Comparison of ENCODE assay signal across 25 mouse cellular contexts in genomic region chr9:50586955-50587354, GRCm38 (mm10). TPM values are rescaled to one million over a fixed set of nuclear protein-coding genes. Genes with fewer than 3 reads are reported as not detected.
DNase-seq lines count a peak whose midpoint lies in the region; ATAC-seq and TF ChIP-seq lines count a peak whose summit lies in the region.
"Had no signal": no experiment of that assay in that cellular context is flagged by ENCODE, and none has a peak within 500 bp of the region (broad histone marks: within the 10 kb centered on the region; RNA-seq: fewer than 3 reads in every experiment).

No protein-coding gene starts in this region.

- H3K27me3 ChIP-seq in liver, postnatal 0 days (ENCODE audit: insufficient read depth, low read length): no peaks in the 10 kb centered on the region
- no peaks in the 10 kb centered on the region for H3K27me3 ChIP-seq in liver, embryonic 11.5 days (replicated peaks; ENCODE audit: control insufficient read depth, insufficient read depth, low read length)
- no peaks in the 10 kb centered on the region for H3K27me3 ChIP-seq in intestine, postnatal 0 days (replicated peaks; ENCODE audit: control insufficient read depth, insufficient read depth, low read length)
- no peaks in the 10 kb centered on the region for H3K27me3 ChIP-seq in stomach, embryonic 15.5 days (replicated peaks)
- H3K27me3 ChIP-seq: embryonic facial prominence, embryonic 15.5 days; forebrain, embryonic 15.5 days; heart, embryonic 15.5 days; hindbrain, embryonic 15.5 days had no signal

- H3K27ac ChIP-seq in liver, postnatal 0 days (ENCODE audit: low read depth): no peak overlapping the region
- no peak overlapping the region for H3K27ac ChIP-seq in liver, embryonic 11.5 days (ENCODE audit: low read depth, low read length)
- H3K27ac ChIP-seq in intestine, postnatal 0 days (ENCODE audit: low read depth, low read length): peak overlapping the region; percentile 57
- H3K27ac ChIP-seq in stomach, embryonic 15.5 days: no peak overlapping the region
- H3K27ac ChIP-seq: embryonic facial prominence, embryonic 15.5 days; forebrain, embryonic 15.5 days; heart, embryonic 10.5 days; heart, embryonic 15.5 days; hindbrain, embryonic 15.5 days had no signal

- H3K9ac ChIP-seq in liver, postnatal 0 days (replicated peaks): 0 out of 2 replicates have a peak overlapping the region, but pooled peaks have one; percentile 6
- H3K9ac ChIP-seq in liver, embryonic 11.5 days (ENCODE audit: low read depth, low read length): no peak overlapping the region
- H3K9ac ChIP-seq in intestine, postnatal 0 days (ENCODE audit: low read depth, low read length): no peak overlapping the region
- H3K9ac ChIP-seq in stomach, embryonic 15.5 days: no peak overlapping the region
- H3K9ac ChIP-seq: embryonic facial prominence, embryonic 15.5 days; forebrain, embryonic 15.5 days; heart, embryonic 15.5 days; hindbrain, embryonic 15.5 days had no signal

- no peak for ATAC-seq in liver, postnatal 0 days
- ATAC-seq in liver, embryonic 11.5 days (replicated peaks; ENCODE audit: low FRiP score): no peak
- peak; percentile 83 for ATAC-seq in intestine, postnatal 0 days
- peak; percentile 70 for ATAC-seq in stomach, embryonic 15.5 days (ENCODE audit: insufficient read depth, low FRiP score, low read depth)
- ATAC-seq: forebrain, embryonic 15.5 days had no signal

- peaks cover 10% of the 10 kb centered on the region for H3K4me1 ChIP-seq in liver, postnatal 0 days (ENCODE audit: insufficient read depth)
- no peaks in the 10 kb centered on the region for H3K4me1 ChIP-seq in liver, embryonic 11.5 days (replicated peaks; ENCODE audit: control insufficient read depth, insufficient read depth, low read length)
- peaks cover 5% of the 10 kb centered on the region; the same call in 1 of the 2 replicates for H3K4me1 ChIP-seq in intestine, postnatal 0 days (replicated peaks; ENCODE audit: control insufficient read depth, insufficient read depth, low read length)
- H3K4me1 ChIP-seq in stomach, embryonic 15.5 days: no peaks in the 10 kb centered on the region
- H3K4me1 ChIP-seq: embryonic facial prominence, embryonic 15.5 days; forebrain, embryonic 15.5 days; heart, embryonic 10.5 days; heart, embryonic 15.5 days; hindbrain, embryonic 15.5 days had no signal

- H3K4me2 ChIP-seq in liver, postnatal 0 days (ENCODE audit: low read depth, low read length): no peak overlapping the region
- H3K4me2 ChIP-seq in liver, embryonic 11.5 days: no peak overlapping the region
- no peak overlapping the region; the same call in 1 of the 2 replicates for H3K4me2 ChIP-seq in intestine, postnatal 0 days (replicated peaks; ENCODE audit: low read depth)
- no peak overlapping the region for H3K4me2 ChIP-seq in stomach, embryonic 15.5 days
- H3K4me2 ChIP-seq: embryonic facial prominence, embryonic 15.5 days; forebrain, embryonic 15.5 days; heart, embryonic 15.5 days; hindbrain, embryonic 15.5 days had no signal

- no peaks in the 10 kb centered on the region for H3K9me3 ChIP-seq in liver, postnatal 0 days (ENCODE audit: low read length)
- no peaks in the 10 kb centered on the region for H3K9me3 ChIP-seq in liver, embryonic 11.5 days (ENCODE audit: control insufficient read depth, low read length)
- no peaks in the 10 kb centered on the region for H3K9me3 ChIP-seq in intestine, postnatal 0 days (ENCODE audit: control insufficient read depth)
- no peaks in the 10 kb centered on the region for H3K9me3 ChIP-seq in stomach, embryonic 15.5 days
- H3K9me3 ChIP-seq: embryonic facial prominence, embryonic 15.5 days; forebrain, embryonic 15.5 days; heart, embryonic 10.5 days; heart, embryonic 15.5 days; hindbrain, embryonic 15.5 days had no signal

- DNase-seq in liver, postnatal 0 days: no peak
- DNase-seq in liver, embryonic 11.5 days (ENCODE audit: low spot score): no peak
- no peak for DNase-seq in testis, postnatal 14 days (ENCODE audit: low spot score)
- no peak for DNase-seq in cerebellum, postnatal 10 days
- DNase-seq in gastrocnemius, postnatal 14 days: no peak
- no peak for DNase-seq in heart, postnatal 10 days
- DNase-seq: adrenal gland, postnatal 14 days; cerebellum, adult 11-12 months; cerebellum, adult 9-10 months; gastrocnemius, postnatal 10 days had no signal

- H3K4me3 ChIP-seq in liver, postnatal 0 days (ENCODE audit: low read depth, low read length): no peak overlapping the region
- no peak overlapping the region for H3K4me3 ChIP-seq in liver, embryonic 11.5 days (ENCODE audit: low read depth, low read length)
- H3K4me3 ChIP-seq in intestine, postnatal 0 days (ENCODE audit: low read depth, low read length): no peak overlapping the region
- H3K4me3 ChIP-seq in stomach, embryonic 15.5 days (replicated peaks): no peak overlapping the region
- H3K4me3 ChIP-seq: embryonic facial prominence, embryonic 15.5 days; erythroblast, embryonic 14.5 days; forebrain, embryonic 15.5 days; heart, embryonic 10.5 days; heart, embryonic 15.5 days; hindbrain, embryonic 15.5 days had no signal

- H3K36me3 ChIP-seq in liver, postnatal 0 days (replicated peaks; ENCODE audit: insufficient read depth, low read length): no peaks in the 10 kb centered on the region
- H3K36me3 ChIP-seq in liver, embryonic 11.5 days (ENCODE audit: control insufficient read depth, insufficient read depth, low read length): no peaks in the 10 kb centered on the region
- H3K36me3 ChIP-seq in intestine, postnatal 0 days (ENCODE audit: control insufficient read depth, insufficient read depth): no peaks in the 10 kb centered on the region
- H3K36me3 ChIP-seq in stomach, embryonic 15.5 days: no peaks in the 10 kb centered on the region
- H3K36me3 ChIP-seq: embryonic facial prominence, embryonic 15.5 days; forebrain, embryonic 15.5 days; heart, embryonic 10.5 days; heart, embryonic 15.5 days; hindbrain, embryonic 15.5 days had no signal

- TF ChIP-seq EP300 in liver, postnatal 0 days (IDR thresholded peaks at IDR 0.05; ENCODE audit: low read depth): no peak

- 55% methylated on average over 4 of the region's 4 CpGs for WGBS in liver, postnatal 0 days (ENCODE audit: insufficient replicate concordance)
- WGBS in liver, embryonic 11.5 days: 68% methylated on average over 4 of the region's 4 CpGs
- WGBS in intestine, postnatal 0 days: 27% methylated on average over 4 of the region's 4 CpGs
- WGBS in stomach, embryonic 15.5 days: 59% methylated on average over 4 of the region's 4 CpGs

- intact Hi-C loops in gastrocnemius, postnatal 14 days (cut with DNase I; ENCODE audit: low total_unique reads): no loop called here
- intact Hi-C loops in heart, postnatal 10 days (cut with DNase I): no loop called here

- TF ChIP-seq CTCF in liver, postnatal 0 days (IDR thresholded peaks at IDR 0.05; ENCODE audit: low read depth): no peak
- TF ChIP-seq CTCF in intestine, postnatal 0 days (IDR thresholded peaks at IDR 0.05; ENCODE audit: low read depth): no peak

RNA-seq across cellular contexts. Expression of gene Sdhd, which starts 16.7 kb away (rescaled TPM):
- 454 and 476 TPM in 2 replicates for polyA plus RNA-seq in liver, postnatal 0 days (2015; fragmentation: Nextera tagmentation; extraction: Ambion mirVana)
- polyA plus RNA-seq in liver, embryonic 11.5 days (2014; fragmentation: Nextera tagmentation; extraction: Ambion mirVana): 503 and 533 TPM in 2 replicates
- polyA plus RNA-seq in intestine, postnatal 0 days (2015; fragmentation: Nextera tagmentation; extraction: Ambion mirVana): 738 and 800 TPM in 2 replicates
- polyA plus RNA-seq in stomach, embryonic 15.5 days (2015; fragmentation: Nextera tagmentation; extraction: Ambion mirVana): 362 and 375 TPM in 2 replicates
- total RNA-seq in gastrocnemius, postnatal 14 days (2021): 100 to 1,000 TPM; 334 to 384 TPM
- 100 to 1,000 TPM; 780 to 786 TPM for total RNA-seq in heart, postnatal 10 days (2021)

RNA-seq across cellular contexts. Expression of gene Timm8b, which starts 16.8 kb away (rescaled TPM):
- polyA plus RNA-seq in liver, postnatal 0 days (2015; fragmentation: Nextera tagmentation; extraction: Ambion mirVana): 198 and 212 TPM in 2 replicates
- polyA plus RNA-seq in liver, embryonic 11.5 days (2014; fragmentation: Nextera tagmentation; extraction: Ambion mirVana): 301 and 312 TPM in 2 replicates
- 387 and 412 TPM in 2 replicates for polyA plus RNA-seq in intestine, postnatal 0 days (2015; fragmentation: Nextera tagmentation; extraction: Ambion mirVana)
- 243 and 275 TPM in 2 replicates for polyA plus RNA-seq in stomach, embryonic 15.5 days (2015; fragmentation: Nextera tagmentation; extraction: Ambion mirVana)
- total RNA-seq in gastrocnemius, postnatal 14 days (2021): 100 to 1,000 TPM; 144 to 150 TPM
- 100 to 1,000 TPM; 215 to 218 TPM for total RNA-seq in heart, postnatal 10 days (2021)

RNA-seq across cellular contexts. Expression of gene Tex12, which starts 25.8 kb away (rescaled TPM):
- polyA plus RNA-seq in liver, postnatal 0 days (2015; fragmentation: Nextera tagmentation; extraction: Ambion mirVana): not detected in 2 replicates
- polyA plus RNA-seq in liver, embryonic 11.5 days (2014; fragmentation: Nextera tagmentation; extraction: Ambion mirVana): not detected in 2 replicates
- 0.43 and 0.65 TPM in 2 replicates for polyA plus RNA-seq in intestine, postnatal 0 days (2015; fragmentation: Nextera tagmentation; extraction: Ambion mirVana)
- not detected in 2 replicates for polyA plus RNA-seq in stomach, embryonic 15.5 days (2015; fragmentation: Nextera tagmentation; extraction: Ambion mirVana)
- not detected for total RNA-seq in gastrocnemius, postnatal 14 days (2021)
- total RNA-seq in heart, postnatal 10 days (2021): not detected
- total RNA-seq: adrenal gland, adult 18-20 months; adrenal gland, postnatal 14 days; gastrocnemius, postnatal 10 days; granulocyte monocyte progenitor cell, adult 5-6 weeks; heart, postnatal 25 days; MEL had no signal
- polyA plus RNA-seq: C2C12; embryonic facial prominence, embryonic 11.5 days; embryonic facial prominence, embryonic 15.5 days; erythroblast, embryonic 14.5 days; forebrain, embryonic 11.5 days; heart, embryonic 15.5 days had no signal

RNA-seq across cellular contexts. Expression of gene Pih1d2, which starts 30.2 kb away (rescaled TPM):
- 0.51 and 0.73 TPM in 2 replicates for polyA plus RNA-seq in liver, postnatal 0 days (2015; fragmentation: Nextera tagmentation; extraction: Ambion mirVana)
- polyA plus RNA-seq in liver, embryonic 11.5 days (2014; fragmentation: Nextera tagmentation; extraction: Ambion mirVana): 3.3 and 4.2 TPM in 2 replicates
- 0.88 and 1.6 TPM in 2 replicates for polyA plus RNA-seq in intestine, postnatal 0 days (2015; fragmentation: Nextera tagmentation; extraction: Ambion mirVana)
- 2.4 and 3.7 TPM in 2 replicates for polyA plus RNA-seq in stomach, embryonic 15.5 days (2015; fragmentation: Nextera tagmentation; extraction: Ambion mirVana)
- total RNA-seq in gastrocnemius, postnatal 14 days (2021): under 1 TPM; 0.35 to 0.74 TPM
- under 1 TPM; 0.26 to 0.92 TPM for total RNA-seq in heart, postnatal 10 days (2021)

RNA-seq across cellular contexts. Expression of gene Nkapd1, which starts 30.3 kb away (rescaled TPM):
- 8.3 and 9.2 TPM in 2 replicates for polyA plus RNA-seq in liver, postnatal 0 days (2015; fragmentation: Nextera tagmentation; extraction: Ambion mirVana)
- polyA plus RNA-seq in liver, embryonic 11.5 days (2014; fragmentation: Nextera tagmentation; extraction: Ambion mirVana): 16.2 and 20.1 TPM in 2 replicates
- 13.9 and 14.6 TPM in 2 replicates for polyA plus RNA-seq in intestine, postnatal 0 days (2015; fragmentation: Nextera tagmentation; extraction: Ambion mirVana)
- 19.3 and 22.5 TPM in 2 replicates for polyA plus RNA-seq in stomach, embryonic 15.5 days (2015; fragmentation: Nextera tagmentation; extraction: Ambion mirVana)
- total RNA-seq in gastrocnemius, postnatal 14 days (2021): 10 to 100 TPM; 12.8 to 13.0 TPM
- total RNA-seq in heart, postnatal 10 days (2021): 10 to 100 TPM; 22.6 to 23.3 TPM

Comparison
In these comparisons a context has a peak if more than half of its experiments do, and no peak if none do; other contexts are left out.
1. ATAC-seq: peak in intestine, postnatal 0 days (single experiment) and stomach, embryonic 15.5 days (single experiment); none in liver, postnatal 0 days (single experiment) and liver, embryonic 11.5 days (single experiment).